Mouse (Mus musculus) R1 (cell line): Measurements from ENCODE around the gene Abca7.

Experiments used
- DNase-seq: peaks from one replicate; pipeline ENCODE4 v3.0.0-alpha.2; 2018; ENCODE audit warnings: low read depth, low spot score

Gene Abca7

DNA sequence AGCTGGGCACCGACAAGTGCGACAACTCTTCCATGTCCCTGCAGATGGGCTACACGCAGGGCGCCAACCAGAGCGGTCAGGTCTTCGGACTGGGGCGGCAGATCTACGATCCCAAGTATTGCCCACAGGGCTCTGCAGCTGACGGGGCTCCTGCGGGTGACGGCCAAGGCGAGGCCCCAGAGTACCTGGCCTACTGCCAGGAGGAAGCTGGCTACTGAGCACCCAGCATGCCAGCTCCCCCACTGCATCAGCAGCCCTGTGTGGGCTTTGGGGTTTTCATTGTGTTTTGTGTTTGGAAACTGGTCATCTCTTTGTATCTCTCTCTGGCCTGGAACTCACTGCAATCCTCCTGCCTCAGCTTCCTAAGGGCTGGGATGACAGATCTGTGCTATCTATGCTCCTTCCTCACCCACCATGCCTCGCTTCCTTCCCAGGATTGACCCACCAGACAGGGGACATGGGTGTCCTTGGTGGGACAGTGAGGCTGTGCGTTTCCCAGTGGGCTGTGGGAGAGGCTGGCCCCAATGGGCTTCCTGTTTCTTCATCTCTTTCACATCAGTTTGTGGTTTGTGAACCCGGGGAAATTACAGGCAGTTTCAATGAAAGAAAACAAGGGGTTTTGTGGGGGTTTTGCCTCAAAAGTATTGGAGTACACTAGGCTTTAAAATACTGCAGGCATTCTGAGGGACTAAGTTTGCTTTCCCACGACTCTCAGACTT lies 1.7 kb upstream of the Abca7 start:
- no peak for DNase-seq

DNA sequence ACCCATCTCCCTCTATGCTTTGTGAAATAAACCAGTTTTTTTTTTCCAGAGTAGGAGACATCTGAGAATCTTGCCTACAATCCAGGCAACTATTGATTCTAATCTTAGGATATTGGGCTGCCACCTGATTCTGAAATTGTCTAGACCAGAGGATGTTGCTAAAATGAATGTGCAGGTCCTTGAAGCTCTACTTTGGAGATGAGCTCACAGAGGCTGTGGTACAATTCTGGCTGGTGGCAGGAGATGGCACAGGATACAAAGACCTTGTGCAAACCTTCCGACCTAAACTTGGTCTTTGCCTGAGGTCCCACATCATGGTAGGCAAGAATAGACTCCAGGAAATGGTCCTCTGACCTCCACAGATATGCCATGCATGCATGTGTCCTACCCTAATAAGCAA lies 658 bp upstream of the Abca7 start:
- DNase-seq, result no peak

DNA sequence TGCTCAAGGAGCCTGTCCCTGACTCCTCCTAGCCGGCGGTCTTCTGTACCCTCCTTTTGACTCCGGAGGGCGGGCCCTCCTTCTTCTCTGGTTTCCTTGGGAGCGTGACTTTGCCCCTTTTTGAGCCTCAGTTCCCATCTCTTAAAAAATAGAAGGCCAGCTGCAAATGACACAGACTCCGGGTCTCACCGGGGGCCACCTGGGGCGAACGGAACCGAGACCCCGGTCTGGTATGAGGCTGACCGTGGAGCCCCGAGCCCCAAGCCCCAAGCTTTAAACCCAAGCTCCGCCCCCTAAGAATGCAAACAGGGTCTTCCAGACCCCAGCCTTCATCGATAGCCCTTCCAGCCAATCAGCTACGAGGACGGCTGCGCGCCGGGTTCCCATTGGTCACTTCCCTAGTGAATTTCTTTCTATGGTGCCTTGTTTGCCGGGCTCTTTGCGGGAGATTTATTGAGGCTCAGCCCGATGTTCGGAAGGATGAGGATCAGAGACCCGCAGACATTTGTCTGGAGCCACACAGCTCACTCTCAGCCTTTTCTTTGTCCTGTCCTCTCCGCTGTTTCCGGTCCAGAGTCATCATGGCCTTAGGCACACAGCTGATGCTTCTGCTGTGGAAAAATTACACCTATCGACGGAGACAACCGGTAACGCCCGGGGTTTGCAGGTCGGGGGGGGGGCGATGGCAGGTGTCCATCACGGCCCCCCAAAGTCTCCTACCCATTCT lies 903 bp downstream of the Abca7 start:
- DNase-seq, result peak; percentile 95

DNA sequence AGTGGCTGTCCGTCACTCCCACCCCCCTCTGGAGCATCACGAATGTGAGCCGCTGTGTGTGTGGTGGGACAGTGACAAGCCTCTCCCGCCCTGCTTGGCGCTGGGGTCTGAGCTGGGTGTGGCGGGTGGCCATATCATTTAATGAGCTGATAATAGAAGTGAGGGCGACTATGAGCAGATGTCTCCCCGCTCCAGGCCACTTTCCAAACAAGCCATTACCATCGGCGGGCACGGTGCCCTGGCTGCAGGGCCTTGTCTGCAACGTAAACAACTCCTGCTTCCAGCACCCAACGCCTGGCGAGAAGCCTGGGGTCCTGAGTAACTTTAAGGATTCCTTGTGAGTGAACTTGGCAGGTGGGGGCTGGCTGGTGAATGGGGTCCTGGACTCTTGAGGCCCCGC lies 1.5 kb downstream of the Abca7 start:
- DNase-seq, result no peak

DNA sequence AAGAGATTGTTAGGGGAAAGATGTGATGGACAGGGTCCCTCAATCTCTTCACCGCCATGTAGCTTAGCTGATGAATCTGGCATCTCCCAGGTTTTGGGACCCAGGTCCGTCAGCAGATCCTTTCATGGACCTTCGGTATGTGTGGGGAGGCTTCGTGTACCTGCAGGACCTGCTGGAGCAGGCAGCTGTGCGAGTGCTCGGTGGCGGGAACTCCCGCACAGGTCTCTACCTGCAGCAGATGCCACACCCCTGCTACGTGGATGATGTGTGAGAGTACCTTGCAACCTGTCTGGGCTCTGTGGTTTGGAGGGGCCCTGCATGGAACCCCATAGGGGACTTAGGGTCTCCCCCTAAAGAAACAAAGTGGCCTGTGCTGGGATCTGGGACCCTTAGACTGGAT lies 5.7 kb downstream of the Abca7 start:
- no peak for DNase-seq

DNA sequence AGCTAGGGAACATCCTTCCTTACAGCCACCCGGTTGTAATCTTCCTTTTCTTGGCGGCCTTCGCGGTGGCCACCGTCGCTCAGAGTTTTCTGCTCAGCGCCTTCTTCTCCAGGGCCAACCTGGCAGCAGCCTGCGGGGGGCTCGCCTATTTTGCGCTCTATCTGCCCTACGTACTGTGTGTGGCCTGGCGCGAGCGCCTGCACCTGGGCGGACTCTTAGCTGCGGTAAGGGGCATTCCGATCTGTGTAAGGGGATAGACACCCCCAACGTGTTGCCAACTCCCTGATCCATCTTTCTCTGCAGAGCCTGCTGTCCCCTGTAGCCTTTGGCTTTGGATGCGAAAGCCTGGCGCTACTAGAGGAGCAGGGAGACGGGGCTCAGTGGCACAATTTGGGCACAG lies 6.5 kb downstream of the Abca7 start:
- no peak for DNase-seq

DNA sequence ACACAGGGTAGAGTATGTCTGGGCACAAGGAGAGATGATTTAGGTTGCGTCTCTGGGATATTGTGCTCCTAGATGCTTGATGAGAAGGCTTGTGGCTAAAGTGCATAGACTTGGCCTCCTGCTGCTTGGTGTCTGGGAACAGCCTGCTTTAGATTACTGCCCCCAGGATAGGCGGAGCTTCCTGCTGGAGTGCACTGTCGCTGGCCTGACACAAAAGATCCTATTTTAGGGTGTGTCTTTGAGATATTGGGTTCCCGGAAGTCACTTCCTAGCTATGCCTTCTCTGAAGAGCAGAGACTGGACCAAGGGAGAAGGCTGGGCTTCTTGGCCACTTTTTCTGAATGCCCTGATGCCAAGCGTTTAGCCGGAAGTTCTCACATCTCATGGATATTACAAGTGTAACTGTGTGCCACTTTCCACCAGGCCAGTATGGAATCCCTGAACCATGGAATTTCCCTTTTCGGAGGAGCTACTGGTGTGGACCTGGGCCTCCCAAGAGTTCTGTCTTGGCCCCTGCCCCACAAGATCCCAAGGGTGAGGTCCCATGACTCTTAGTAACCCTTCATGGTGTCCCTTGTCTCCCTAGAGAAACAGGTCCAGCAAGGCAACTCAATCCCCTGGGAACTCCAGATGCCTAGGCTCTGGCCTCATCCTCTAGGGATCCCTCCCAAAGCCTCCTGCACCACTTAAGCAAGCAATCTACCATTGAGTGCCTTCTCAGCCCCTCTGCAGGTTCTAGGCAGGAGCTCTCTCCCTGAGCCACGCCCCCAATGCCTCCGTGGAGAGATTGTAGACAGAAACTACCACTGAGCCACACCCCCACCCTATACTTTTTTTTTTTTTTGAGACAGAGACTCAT lies 7.3 kb downstream of the Abca7 start:
- DNase-seq, result peak; percentile 66

DNA sequence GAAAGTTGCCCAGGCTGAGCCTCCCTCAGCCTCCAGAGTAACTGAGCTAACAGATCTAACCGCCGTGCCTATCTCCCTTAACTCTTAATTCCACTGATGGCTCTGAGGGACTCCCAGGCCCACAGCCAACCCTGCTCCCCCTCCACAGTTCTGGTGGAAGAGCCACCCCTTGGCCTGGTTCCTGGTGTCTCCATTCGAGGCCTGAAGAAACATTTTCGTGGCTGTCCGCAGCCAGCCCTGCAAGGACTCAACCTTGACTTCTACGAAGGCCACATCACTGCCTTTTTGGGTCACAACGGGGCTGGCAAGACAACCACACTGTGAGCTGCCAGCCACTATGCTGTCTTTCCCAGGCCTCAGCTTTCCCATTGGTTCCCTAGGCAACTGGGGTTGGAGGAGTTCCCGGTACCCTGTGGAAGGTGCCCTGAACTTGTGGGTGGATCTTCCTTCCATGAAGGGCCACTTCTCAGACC lies 8.0 kb downstream of the Abca7 start:
- DNase-seq, result no peak

DNA sequence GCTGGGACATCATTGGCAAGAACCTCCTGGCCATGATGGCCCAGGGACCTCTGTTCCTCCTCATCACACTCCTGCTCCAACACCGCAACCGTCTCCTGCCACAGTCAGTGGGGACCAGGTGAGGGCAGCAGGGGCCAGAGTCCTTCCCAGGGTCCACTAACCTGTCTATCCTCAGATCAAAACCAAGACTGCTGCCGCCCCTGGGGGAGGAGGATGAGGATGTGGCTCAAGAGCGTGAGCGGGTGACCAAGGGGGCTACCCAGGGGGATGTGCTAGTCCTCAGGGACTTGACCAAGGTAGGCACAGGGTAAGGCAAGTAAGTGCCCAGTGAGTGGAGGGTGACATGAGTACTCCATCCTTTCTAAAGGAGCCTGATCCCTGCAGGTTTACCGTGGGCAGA lies 15.4 kb downstream of the Abca7 start:
- DNase-seq, result no peak

DNA sequence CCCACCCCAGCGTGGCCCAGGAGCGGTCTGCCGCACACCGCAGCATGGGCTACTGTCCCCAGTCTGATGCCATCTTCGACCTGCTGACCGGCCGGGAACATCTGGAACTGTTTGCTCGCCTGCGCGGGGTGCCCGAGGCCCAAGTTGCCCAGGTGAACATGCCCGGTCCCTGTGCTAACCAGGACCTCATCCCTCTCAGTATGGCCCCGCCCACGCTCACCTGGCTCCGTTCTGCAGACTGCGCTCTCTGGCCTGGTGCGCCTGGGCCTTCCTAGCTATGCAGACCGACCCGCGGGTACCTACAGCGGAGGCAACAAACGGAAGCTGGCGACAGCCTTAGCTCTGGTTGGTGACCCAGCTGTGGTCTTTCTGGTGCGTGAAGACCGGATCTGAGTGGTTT lies 17.3 kb downstream of the Abca7 start:
- DNase-seq, result no peak

DNA sequence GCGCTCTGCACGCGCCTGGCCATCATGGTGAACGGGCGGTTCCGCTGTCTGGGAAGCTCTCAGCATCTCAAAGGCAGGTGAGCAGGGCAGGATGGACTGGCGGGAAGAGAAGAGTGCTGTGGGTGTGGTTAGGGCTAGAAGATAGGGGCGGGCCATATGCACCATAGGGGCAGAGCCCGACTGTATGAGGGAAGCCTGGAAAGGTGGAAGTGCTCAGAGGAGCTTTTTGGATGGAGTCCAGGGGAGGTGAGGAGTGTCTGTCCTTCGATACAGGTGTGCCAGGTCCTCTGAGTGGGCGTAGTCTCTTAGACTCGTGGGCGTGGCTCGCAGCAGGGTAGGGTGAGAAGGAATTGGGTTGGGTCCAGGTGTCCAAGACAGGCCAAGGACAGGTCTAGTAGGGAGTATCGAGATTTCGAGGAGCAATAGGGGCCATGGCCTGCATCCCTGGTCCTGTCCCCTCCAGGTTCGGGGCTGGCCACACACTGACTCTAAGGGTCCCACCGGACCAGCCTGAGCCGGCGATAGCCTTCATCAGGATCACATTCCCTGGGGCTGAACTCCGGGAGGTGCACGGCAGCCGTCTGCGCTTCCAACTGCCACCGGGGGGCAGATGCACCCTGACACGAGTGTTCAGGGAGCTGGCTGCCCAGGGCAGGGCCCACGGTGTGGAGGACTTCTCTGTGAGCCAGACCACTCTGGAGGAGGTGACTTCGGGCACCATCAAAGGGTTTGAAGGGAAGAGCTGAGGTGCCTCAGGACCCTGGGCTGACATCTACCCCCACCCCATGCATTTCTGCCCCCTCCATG lies 18.4 kb downstream of the Abca7 start:
- DNase-seq, result no peak

DNA sequence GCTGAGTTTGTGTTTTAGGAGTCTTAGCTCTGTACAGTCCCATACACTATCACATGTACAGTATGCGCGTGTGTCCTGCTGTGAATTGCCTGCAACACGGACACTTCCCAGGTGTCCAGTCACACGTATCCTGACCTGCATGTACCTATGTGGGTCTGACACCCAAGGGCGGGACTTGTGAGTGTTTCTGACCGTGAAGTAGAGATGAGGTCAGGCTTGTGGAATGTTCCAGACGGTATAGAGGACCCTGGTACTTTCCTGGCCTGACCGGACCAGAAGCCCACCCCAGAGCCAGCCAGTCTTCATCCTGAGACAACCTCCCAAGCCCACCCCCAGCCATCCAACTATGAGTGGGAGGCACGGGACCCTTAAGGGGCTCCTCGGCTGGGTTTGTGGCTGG lies 19.3 kb downstream of the Abca7 start:
- no peak for DNase-seq

DNA sequence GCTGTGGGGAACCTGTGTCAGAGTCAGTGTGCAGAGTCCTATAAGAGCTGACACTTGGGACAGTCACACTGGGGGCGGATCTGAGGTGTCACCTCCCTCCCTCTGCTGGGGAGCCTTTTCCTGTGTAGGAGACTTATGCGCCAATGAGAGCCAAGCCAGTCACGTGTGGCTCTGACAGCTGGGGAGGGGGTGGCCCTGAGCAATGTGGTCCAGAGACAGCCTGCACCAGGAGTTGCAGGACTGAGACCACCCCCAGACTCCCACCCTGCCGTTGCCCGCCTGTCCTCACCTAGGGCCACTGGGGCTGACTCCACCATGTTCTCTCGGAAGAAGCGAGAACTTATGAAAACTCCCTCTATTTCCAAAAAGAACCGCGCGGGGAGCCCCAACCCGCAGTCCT lies 20.2 kb downstream of the Abca7 start, which contains the start of gene Arhgap45:
TSS of gene Arhgap45 (plus strand) at position 143 of the 400 bp plus-strand sequence.
- no peak for DNase-seq

DNA sequence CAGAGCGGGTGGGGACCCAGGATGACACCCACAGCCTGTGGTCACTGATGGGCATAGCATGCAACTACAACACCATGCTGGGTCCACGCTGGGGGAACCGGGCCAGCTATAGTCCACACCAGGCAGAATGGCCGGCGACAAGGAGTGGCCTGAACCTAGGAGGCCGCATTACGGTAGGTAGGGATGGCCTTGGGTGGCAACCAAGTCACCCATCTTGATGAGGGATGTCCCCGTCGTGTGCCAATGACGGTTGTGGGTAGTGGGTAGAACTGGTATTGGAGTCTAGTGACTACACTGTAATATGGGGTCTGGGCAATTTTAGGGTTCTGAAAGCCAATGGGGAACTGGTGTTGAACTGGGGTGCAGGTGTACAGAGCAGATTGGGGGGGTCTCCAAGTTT lies 20.6 kb downstream of the Abca7 start:
- DNase-seq, result no peak

DNA sequence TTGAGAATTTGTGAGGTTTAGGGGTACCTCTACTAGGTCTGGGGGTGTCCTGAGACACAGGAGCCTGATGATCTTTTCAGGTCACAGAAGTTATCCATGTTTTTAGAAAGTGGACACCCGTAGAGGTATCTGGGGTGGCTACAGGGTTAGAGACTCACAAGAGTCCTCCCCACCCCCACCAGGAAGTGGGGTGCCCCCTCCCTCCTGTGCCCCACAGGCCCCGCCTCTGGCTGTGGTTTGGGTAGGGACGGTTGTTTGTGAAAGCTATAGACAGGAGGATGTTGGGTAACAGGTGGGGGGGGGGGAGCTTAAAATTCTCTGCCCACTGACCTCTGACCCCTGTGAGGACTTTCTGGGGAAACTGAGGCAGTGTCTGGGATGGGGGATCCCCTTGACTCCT lies 21.1 kb downstream of the Abca7 start:
- DNase-seq, result no peak

DNA sequence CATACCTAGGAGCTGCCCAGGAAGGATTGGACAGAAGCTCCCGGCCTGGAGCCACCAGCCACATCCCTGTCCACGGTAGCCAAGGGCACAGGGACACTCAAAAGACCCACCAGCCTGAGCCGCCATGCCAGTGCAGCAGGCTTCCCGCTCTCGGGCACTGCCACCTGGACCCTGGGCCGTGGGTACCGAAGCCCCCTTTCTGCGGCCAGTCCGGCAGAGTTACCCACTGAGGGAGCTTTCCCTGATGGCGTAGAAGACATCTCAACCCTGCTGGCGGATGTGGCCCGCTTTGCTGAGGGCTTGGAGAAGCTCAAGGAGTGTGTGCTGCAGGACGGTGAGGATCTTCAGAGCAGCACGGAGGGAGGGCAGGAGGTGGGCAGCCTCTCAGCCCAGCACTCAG lies 21.5 kb downstream of the Abca7 start:
- DNase-seq, result no peak

DNA sequence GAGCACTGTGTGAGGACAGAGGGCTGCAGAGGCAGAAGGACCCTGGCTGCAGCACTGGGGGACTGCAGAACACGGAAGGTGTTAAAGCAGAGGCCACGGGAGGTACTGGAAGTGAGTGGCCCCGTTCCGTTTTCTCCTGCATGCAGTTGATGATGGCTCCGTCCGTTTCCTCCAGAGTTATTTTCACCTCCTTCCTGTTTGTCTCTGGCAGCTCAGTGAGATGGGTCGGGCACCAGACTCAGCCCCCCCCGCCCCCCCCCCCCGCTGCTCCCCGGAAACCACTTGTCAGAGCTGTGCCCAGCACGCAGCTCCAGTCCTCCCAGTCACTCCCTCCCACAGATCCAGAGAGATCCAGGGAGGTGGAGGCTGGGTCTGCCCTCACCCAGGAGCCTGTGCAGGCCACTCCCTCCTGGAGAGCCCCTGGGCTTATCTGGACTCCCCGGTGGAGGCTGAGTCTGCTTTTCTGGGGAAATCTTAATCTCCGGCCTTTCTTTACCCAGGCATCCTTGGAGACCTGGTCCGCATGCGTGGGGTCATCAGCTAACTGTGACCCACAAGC lies 22.5 kb downstream of the Abca7 start:
- no peak for DNase-seq

DNA sequence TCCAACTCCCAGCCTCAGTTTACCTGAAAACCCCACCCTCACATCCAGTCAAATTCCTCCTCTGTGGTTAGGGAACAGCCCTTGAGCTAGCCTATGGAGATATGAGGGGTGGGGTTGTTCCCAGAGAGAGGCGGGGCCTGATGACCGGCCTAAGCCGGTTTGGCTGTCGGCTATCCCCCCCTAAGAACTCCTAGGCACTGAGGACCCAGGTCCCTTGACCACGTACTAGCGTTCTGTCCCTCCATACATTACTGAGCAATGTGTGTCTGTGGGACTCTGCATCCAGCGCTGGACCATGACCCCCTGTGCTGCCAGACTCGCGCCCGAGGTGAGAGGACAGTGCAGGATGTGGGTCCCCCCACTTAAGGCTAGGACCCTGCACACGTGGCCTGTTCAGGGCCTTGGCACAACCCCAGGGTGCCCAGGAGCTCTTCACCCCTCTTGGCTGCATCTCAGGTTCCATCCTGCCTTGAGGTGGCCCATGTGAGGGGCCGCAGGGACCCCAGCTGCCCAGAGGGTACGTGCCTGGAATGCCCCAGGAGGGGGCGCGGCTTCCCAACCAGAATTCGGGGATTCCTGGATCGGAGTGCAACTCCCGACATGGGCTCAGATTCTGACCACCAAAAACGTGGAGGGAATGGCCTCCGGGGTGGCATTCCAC lies 23.3 kb downstream of the Abca7 start:
- DNase-seq, result peak; percentile 58

DNA sequence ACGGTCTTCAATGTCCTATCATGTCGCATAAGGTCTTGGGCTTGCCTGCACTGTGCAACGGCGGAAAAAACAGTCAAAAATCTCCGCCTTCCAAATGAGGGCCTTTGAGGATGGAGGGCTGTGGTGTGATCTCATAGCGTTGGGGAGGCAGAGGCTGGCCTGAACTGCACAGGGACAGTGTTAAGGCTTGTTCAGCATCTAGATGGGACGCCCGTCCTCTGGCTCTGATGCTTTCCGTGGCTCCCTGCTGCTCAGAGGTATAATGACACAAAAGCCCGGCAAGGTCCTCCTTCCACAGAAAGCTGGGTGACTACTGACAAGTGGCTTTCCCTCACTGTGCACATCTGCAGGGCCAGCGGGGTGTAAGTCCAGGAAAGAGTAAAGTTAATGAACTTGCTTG lies 23.9 kb downstream of the Abca7 start:
- no peak for DNase-seq

DNA sequence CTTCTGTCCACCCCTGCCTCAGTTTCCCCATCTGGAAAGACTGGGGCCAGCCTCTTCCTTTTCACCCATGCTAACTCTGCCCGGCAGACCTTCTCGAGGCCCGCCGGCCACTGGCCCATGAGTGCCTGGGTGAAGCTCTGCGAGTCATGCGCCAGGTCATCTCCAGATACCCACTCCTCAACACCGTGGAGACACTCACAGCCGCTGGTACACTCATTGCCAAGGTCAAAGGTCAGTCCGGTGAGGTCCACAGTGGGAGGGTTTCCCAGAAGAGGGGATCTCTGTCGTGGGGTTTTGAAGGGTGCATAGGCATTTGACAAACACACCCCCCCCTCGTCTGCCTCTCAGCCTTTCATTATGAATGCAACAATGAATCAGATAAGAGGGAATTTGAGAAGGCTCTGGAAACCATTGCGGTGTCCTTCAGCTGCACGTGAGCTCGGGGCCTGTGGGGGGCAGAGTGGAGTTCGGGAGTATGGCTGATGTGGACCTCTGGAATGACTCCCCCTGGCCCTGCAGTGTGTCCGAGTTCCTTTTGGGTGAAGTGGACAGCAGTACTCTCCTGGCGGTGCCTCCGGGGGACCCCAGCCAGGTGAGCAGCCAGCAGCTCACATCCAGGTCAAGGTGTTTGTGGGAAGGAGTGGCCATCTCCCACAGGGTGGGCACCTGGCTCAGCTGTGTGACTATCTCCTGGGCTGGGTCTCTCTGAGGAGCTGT lies 24.5 kb downstream of the Abca7 start:
- DNase-seq, result no peak
